Mouse (Mus musculus): ENCODE measurements around the gene Hectd3.

DNA sequence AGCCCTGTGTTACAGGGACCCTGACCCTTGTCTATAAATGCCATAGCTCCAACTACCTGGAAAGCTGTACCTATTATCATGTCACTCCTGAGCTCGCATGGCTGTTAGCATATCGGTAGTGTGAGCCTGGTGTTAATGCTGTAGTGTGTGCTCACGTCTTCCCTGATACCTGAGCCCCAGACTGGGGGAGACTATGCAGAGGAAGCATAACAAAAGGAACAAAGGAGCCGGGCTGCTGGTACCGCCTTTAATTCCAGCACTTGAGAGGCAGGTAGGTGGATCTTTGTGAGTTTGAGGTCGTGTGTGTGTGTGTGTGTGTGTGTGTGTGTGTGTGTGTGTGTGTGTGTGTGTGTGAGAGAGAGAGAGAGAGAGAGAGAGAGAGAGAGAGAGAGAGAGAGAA, 5.4 kb upstream of the Hectd3 start:
- no peak for TF ChIP-seq CHD2 (IDR thresholded peaks at IDR 0.05; ENCODE audit: low read length)
- TF ChIP-seq UBTF (IDR thresholded peaks at IDR 0.05; ENCODE audit: low read depth, low read length): no peak
- no peak for TF ChIP-seq CTCF (conservative IDR thresholded peaks at IDR 0.05 in 1 of 2, IDR thresholded peaks at IDR 0.05 in 1 of 2; ENCODE audit: low read depth in 2 of 2, low read length in 2 of 2)
- no peak for TF ChIP-seq ETS1 (conservative IDR thresholded peaks at IDR 0.05; ENCODE audit: low read depth, low read length)
- no peak for TF ChIP-seq SIN3A (IDR thresholded peaks at IDR 0.05; ENCODE audit: low read length)
- TF ChIP-seq JUND (conservative IDR thresholded peaks at IDR 0.05; ENCODE audit: low read depth, low read length): no peak
- TF ChIP-seq HCFC1 (IDR thresholded peaks at IDR 0.05; ENCODE audit: low read depth, low read length): no peak
- no peak for TF ChIP-seq EP300 (IDR thresholded peaks at IDR 0.05; ENCODE audit: low read length)
- TF ChIP-seq USF1 (IDR thresholded peaks at IDR 0.05; ENCODE audit: low read depth, low read length): no peak

All from CH12.LX (cell line).